Mouse (Mus musculus): ENCODE data around the gene Flt3l.
"Not testable (repeated sequence)": the region's sequence is repeated elsewhere in the genome, so short reads cannot be mapped to it uniquely, and the experiment has no call there.

Flt3l gene

DNA sequence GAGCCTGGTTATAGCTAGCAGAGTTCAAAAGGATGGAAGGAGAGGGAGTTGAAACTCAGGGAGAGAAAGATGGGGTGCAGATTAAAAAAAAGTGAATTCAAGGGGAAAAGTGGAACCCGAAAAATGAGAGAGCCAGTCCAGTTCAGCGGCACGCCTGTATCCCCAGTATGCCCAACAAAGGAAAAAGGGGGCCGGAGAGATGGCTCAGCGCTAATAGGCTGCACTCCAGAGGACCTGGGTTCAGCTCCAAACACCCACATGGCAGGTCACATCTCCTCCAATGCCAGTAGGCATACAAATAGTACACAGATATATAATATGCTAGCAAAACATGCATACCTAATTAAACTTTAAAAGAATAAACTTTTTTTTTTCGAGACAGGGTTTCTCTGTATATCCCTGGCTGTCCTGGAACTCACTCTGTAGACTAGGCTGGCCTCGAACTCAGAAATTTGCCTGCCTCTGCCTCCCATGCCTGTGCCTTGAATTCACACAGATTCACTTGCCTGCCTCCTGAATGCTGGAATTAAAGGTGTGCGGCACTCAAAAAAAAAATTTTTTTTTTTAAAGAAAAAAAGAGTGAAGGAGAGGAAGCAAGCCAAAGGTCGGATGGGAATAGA is 26.9 kb upstream of the Flt3l start:
- DNase-seq = no peak

DNA sequence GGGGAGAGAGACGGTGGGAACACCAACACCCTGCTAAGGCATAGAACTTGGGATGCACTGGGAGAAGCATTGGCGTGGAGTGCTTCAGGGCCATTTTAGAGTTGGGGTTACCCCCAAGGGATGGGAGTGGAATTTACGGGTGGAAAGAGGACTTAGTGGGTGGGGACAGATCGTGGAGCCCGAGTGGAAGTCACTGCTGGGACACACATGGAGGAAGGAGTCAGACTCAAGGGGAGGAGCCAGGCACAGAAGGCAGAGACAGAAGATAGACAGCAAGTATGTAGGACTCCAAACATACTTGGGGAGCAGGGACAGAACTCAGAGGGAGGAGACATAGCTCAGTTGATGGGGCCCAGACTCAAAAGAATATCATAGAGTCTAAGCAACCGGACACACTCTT is 26.3 kb upstream of the Flt3l start:
- DNase-seq = no peak

DNA sequence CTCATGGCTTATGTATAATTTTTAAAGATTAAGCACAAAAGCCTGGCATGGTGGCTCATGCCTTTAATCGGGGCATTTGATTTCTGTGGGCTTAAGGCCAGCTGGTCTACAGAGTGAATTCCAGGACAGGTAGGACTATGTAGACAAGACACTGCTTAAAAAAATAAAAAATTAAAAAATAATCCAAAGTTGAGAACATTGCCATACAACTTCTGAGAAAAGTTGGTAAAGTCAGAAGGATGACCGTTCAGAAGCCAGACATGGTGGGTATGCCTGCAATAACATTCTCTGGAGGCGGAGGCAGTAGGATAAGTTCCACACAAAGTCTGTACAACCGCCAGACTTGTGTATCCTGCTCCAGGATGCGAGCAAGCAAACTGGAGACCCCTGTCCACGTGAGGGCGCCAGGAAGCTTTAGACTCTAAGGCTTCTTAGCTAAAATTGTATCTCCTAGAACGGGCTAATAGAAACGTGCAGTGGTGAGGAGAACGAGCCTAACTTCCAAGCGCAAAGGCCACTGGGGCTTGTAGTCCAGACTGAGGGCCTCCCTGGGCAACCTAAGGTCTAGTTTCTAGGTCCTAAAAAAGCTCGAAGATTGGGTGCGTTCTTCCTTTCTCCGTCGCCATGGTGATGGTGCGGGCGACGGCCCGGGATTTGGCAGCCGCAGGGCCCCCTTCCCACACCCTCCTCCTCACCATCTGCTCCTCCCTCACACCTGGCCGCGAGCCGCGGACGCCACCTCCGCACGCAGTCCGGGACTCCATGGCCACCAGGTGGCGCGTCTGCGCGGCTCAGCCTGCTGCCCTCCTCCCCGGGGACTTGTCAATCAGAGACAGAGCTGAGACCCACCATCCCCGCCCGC is 25.6 kb upstream of the Flt3l start:
- peak; percentile 94 for DNase-seq

DNA sequence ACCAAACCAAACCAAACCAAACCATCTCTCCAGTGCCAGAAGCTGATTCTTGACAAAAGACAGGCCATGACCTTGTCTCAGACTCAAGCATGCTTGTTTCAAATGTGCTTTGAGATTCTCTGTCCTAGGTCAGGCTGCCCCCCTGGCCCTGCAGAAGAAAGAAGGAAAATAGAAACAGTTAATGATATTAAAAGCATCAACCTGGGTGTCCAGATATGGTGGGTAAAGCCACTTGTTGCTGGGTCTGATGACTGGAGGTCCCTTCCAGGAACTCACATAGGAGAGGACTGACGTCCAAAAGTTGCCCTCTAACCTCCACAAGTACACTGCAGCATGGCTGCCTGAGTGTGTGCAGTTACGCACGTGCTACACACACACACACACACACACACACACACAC is 24.6 kb upstream of the Flt3l start:
- no peak for DNase-seq

DNA sequence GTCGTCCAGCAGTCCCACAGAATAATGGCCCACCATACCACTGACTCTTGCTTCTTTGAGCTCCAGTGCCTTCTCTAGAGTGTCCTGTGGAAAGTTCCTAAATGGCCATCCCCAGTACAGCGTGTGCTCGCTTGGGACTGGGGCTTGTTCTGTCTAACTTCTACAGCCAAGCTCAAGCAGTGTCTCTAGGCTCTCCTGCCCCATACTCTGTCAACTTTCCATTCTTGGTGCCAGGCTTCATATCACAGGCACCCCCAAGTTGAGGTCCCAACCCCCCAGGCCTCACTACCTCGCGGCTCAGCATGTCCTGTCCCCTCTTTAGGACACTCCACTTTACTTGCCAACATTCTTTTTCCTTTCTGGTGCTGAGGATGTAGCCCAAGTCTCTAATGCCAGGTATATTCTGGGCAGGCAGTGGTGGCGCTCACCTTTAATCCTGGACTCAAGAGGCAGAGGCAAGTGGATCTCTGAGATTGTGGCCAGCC is 24.1 kb upstream of the Flt3l start:
- DNase-seq = no peak

DNA sequence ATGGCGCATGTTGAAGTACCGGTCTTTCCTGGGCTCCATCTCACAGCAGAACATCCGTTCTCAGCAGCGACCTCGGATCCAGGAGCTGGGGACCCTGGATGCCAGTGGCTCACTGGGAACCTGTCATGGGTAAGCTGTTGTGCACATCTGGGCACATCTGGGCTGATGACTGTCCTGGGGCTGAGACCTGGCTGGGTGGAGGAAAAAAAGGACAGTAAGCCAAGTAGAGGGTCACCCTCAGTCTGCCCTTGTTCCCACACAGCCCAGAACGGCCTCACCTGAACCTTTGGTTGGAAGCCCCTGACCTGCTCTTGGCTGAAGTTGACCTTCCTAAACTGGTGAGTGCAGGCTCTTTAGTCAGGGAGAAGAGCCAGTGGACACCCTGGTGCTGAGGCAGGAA is 22.8 kb upstream of the Flt3l start:
- no peak for DNase-seq

DNA sequence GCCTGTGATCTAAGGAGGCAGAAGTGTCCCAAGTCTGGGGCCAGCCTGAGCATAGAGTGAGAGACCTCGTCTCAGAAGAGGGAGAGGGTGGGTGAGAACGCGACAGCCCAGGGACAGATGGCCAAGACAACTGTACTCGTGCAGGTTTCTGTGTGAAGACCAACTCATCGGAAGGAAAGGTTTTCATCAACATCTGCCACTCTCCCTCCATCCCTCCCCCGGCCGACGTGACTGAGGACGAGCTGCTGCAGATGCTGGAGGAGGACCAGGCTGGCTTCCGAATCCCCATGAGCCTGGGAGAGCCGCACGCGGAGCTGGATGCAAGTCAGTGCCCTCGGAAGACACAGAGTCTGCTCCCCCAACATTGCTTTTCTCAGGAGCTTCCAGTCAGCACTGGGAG is 21.2 kb upstream of the Flt3l start:
- no peak for DNase-seq

GRCm38 (mm10) chr7:45156206-45156605 is 20.0 kb upstream of the Flt3l start:
- DNase-seq = no peak

GRCm38 (mm10) chr7:45155590-45155989 is 19.4 kb upstream of the Flt3l start:
- DNase-seq = no peak

DNA sequence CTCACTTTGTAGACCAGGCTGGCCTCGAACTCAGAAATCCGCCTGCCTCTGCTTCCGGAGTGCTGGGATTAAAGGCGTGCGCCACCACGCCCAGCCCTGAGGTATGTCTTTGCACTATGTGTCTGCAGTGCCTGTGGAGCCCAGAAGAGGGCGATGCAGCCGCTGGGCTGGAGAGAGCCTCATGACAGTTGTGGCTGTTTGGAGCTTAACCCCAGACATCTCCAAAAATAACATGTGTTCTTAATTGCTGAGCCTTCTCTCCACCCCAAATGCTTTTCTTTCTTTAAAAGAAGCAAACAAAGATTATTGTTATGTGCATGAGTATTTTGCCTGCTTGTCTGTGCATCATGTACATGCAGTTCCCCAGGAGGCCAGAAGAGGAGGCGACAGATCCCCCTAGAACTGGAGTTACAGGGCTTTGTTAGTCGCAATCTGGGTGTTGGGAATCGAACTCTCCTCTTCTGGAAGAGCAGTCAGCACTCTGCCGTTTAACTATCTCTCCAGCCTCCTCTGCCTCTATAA is 18.8 kb upstream of the Flt3l start:
- peak; percentile 41 for DNase-seq

- peak; percentile 98 for DNase-seq
These were observed 18.1 kb upstream of the Flt3l start, which contains the start of the genes Pih1d1 and Aldh16a1 for GRCm38 (mm10) chr7:45154096-45154992. Pih1d1 (plus strand) TSS chr7:45154303. Aldh16a1 (minus strand) TSS chr7:45154584.

GRCm38 (mm10) chr7:45153586-45153985 is 17.4 kb upstream of the Flt3l start:
- no peak for DNase-seq

- DNase-seq = not testable (repeated sequence)
These were observed 16.8 kb upstream of the Flt3l start for GRCm38 (mm10) chr7:45153052-45153451.

DNA sequence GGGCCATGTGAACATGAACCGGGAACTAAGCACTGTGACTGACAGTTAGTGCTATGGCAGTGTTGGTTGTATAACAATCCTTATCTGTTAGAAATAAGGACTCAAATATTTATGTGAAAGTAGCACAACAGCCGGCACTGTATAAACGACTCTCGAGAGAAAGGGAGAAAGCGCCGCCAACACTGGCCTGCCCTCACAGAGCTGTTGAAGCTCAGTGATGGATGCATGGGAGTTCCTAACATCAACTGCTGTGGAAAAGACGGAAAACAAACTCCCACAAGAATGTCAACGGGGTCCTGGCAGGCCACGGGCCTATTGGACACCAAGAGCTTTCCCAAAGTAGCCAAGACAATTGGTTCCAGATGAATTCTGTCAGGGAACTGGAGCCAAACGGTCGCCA is 15.1 kb upstream of the Flt3l start:
- DNase-seq = peak; percentile 49

GRCm38 (mm10) chr7:45150321-45150720 is 14.1 kb upstream of the Flt3l start:
- DNase-seq = no peak

- DNase-seq = no peak
These were observed 13.3 kb upstream of the Flt3l start for GRCm38 (mm10) chr7:45149545-45149944.

DNA sequence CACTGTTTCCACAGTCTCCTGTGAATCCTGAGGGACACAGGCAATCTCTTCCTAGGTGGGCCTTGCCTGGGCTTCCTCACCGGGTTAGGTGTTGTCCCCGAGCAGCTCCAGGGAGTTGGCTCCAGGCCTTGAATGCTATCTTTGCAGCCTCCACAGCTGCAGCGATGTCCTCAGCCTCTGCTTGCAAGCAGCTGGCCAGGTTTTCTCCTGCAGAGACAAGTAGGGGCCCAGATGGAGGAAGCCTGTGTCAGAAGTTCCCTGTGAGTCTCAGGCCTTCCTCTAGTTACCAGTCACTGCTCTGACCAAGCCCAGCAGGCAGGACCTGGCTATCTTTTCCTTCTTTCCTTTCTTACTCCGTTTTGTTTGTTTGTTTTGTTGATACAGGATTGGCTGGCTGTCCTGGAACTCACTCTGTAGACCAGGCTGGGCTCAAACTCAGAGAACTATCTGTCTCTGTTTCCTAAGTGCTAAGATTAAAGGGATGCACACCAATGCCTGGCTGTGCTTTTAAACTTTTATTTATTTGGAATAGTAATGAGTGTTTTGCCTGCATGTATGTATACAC is 12.4 kb upstream of the Flt3l start:
- no peak for DNase-seq

DNA sequence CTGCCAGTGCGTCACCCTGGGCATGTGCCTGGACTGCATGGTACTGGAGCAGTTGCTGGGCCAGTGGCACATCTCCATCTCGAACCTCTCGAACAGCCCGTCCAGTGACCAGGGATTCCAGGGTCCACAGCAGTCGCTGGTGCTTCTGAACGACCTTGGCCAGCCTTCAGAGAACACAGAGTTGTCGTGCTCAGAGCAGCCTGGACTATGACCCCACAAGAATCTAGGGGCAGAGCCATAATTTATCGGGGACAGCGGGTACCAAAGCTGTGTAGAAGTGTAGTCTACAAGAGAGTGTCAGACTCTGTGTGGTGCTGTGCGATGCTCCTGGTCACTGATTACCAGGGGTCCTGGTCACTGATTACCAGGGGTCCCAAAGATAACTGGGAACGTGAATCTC is 11.7 kb upstream of the Flt3l start:
- no peak for DNase-seq

DNA sequence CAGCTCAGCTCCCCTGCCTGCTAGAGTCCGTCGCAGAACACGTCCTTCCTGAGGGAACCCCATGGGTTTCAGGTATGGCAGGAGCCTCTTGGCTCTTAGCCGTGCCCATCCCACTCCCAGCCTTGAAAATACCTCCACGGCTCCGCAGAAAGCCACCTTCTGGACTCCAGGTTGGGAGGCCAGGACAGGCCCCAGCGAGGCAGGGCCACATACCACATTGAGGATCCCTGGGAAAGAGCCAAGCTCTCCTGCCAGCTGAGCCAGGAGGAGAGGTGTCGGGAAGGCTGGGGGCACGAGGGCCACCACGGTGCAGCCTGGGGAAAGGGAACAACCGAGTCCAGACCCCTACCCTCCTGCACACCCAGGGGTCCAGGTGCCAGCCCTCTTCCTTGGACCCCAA is 11.0 kb upstream of the Flt3l start:
- no peak for DNase-seq

GRCm38 (mm10) chr7:45145460-45145859 is 9.2 kb upstream of the Flt3l start:
- no peak for DNase-seq

- DNase-seq = no peak
These were observed 8.3 kb upstream of the Flt3l start for GRCm38 (mm10) chr7:45144368-45145174.

- DNase-seq = no peak
These were observed 5.7 kb upstream of the Flt3l start for GRCm38 (mm10) chr7:45141914-45142313.
